Mouse (Mus musculus) brain, embryonic 14.5 days (tissue): Measurements from ENCODE around the gene Atp5mpl.

ENCODE experiments used
- CTCF ChIP-seq: fragments of 200-500 bp; IDR thresholded peaks from 2 replicates; pipeline ENCODE4 v1.5.1; 2012; ENCODE audit warnings: inconsistent platforms, mild to moderate bottlenecking, moderate library complexity, borderline replicate concordance; ENCODE audit not compliant: insufficient read depth, insufficient read length; ENCODE audit errors: extremely low read depth
- POLR2A ChIP-seq: fragments of 200-500 bp; IDR thresholded peaks from 2 replicates; pipeline ENCODE4 v1.6.1; 2012; ENCODE audit warnings: mild to moderate bottlenecking, inconsistent platforms, borderline replicate concordance; ENCODE audit not compliant: poor library complexity, insufficient read depth, insufficient read length, severe bottlenecking; ENCODE audit errors: extremely low read depth

DNA sequence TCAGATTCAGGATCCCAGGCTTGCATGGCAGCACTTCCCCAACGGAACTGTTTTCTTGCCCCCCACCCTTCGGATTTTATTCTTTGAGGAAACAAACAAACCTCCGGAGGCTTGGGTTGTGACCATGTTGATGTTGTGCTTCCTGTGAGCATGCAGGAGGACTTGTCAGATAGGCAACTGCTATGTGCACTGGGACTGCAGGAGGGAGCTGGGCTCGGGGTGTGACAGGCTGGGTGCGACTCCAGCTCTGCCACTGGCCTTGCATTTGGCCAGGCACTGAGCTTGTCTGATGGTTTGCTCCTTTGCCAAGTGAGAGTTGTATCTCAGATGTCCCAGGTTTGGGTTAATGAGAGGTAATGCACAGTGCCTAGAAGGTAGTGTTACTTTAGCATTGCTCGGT is 11.5 kb upstream of the Atp5mpl start:
- TF ChIP-seq CTCF (no peak), POLR2A (no peak)
